Mouse (Mus musculus) ES-Bruce4 (cell line): ENCODE data around the gene Sult6b1. TPM values are rescaled to one million over a fixed set of nuclear protein-coding genes. Genes with fewer than 3 reads are reported as not detected.

ENCODE experiments used
- H3K27ac ChIP-seq: 2 replicates; pipeline ENCODE4 v1.5.1; 2012; ENCODE audit warnings: low read length, inconsistent platforms; ENCODE audit not compliant: insufficient read depth
- H3K27me3 ChIP-seq: 2 replicates; pipeline ENCODE4 v1.6.1; 2012; ENCODE audit warnings: mild to moderate bottlenecking, low read length, inconsistent platforms; ENCODE audit not compliant: control insufficient read depth, poor library complexity, insufficient read depth, severe bottlenecking
- H3K36me3 ChIP-seq: 2 replicates; pipeline ENCODE4 v1.6.1; 2012; ENCODE audit warnings: inconsistent platforms, mild to moderate bottlenecking, low read length, moderate library complexity; ENCODE audit not compliant: control insufficient read depth, poor library complexity, insufficient read depth, severe bottlenecking
- H3K4me1 ChIP-seq: one replicate; pipeline ENCODE4 v1.8.1; 2011; ENCODE audit warnings: low read length; ENCODE audit not compliant: control insufficient read depth, insufficient read depth
- H3K4me3 ChIP-seq: 2 replicates; pipeline ENCODE4 v1.5.1; 2011; ENCODE audit warnings: low read depth, mild to moderate bottlenecking, low read length
- H3K9ac ChIP-seq: 2 replicates; pipeline ENCODE4 v1.6.1; 2012; ENCODE audit warnings: low read depth, mild to moderate bottlenecking, inconsistent platforms; ENCODE audit not compliant: poor library complexity, severe bottlenecking
- H3K9me3 ChIP-seq: replicated peaks from 2 replicates; pipeline ENCODE4 v1.6.1; 2012; ENCODE audit warnings: mild to moderate bottlenecking, low read length, inconsistent platforms; ENCODE audit not compliant: control insufficient read depth, poor library complexity, insufficient read depth, severe bottlenecking
- CTCF ChIP-seq: IDR thresholded peaks from one replicate; pipeline ENCODE4 v1.8.1; 2011; ENCODE audit warnings: low read depth, low read length
- EP300 ChIP-seq: IDR thresholded peaks from 2 replicates; pipeline ENCODE4 v1.6.1; 2011; ENCODE audit warnings: low read depth, low read length; ENCODE audit not compliant: insufficient read depth
- POLR2A ChIP-seq: IDR thresholded peaks from one replicate; pipeline ENCODE4 v1.8.1; 2011; ENCODE audit warnings: low read length; ENCODE audit not compliant: insufficient read depth
- polyA plus RNA-seq: library from polyadenylated mRNA; stranded (reverse); fragments of >200 nt; gene quantifications from 2 replicates; pipeline ENCODE4 v1.2.4, GENCODE M21; 2011; ENCODE audit warnings: low read depth; ENCODE audit not compliant: missing spikeins, insufficient read depth, insufficient read length

Sult6b1 gene
- 6.8 and 7.8 TPM in 2 replicates for polyA plus RNA-seq

GRCm38 (mm10) chr17:78906892-78907291 lies at the start of gene Sult6b1:
TSS of gene Sult6b1 (minus strand) at chr17:78906992.
- Histone ChIP-seq H3K4me3 (no peak within 1 kb of the TSS), H3K9me3 (no peaks in the 10 kb centered on the region), H3K27me3 (no peaks in the 10 kb centered on the region), H3K9ac (no peak within 1 kb of the TSS), H3K4me1 (peaks cover 1% of the 10 kb centered on the region), H3K36me3 (no peaks in the 10 kb centered on the region), H3K27ac (no peak within 1 kb of the TSS)
- TF ChIP-seq EP300, result no peak
- no peak for TF ChIP-seq CTCF
- TF ChIP-seq POLR2A, result no peak

GRCm38 (mm10) chr17:78953240-78953639 lies 46.4 kb upstream of the Sult6b1 start:
- Histone ChIP-seq H3K9me3 (no peaks in the 10 kb centered on the region), H3K4me3 (no peak overlapping the region), H3K36me3 (peaks cover 17% of the 10 kb centered on the region), H3K27me3 (no peaks in the 10 kb centered on the region), H3K27ac (no peak overlapping the region), H3K9ac (no peak overlapping the region), H3K4me1 (no peaks in the 10 kb centered on the region)
- TF ChIP-seq POLR2A, result no peak
- TF ChIP-seq EP300, result no peak
- TF ChIP-seq CTCF, result no peak

GRCm38 (mm10) chr17:78952070-78952469 lies 45.3 kb upstream of the Sult6b1 start:
- H3K27me3 ChIP-seq, result no peaks in the 10 kb centered on the region
- no peak overlapping the region for H3K27ac ChIP-seq
- H3K36me3 ChIP-seq, result peaks cover 15% of the 10 kb centered on the region
- H3K9ac ChIP-seq, result no peak overlapping the region
- no peaks in the 10 kb centered on the region for H3K4me1 ChIP-seq
- H3K9me3 ChIP-seq, result no peaks in the 10 kb centered on the region
- no peak overlapping the region for H3K4me3 ChIP-seq
- no peak for TF ChIP-seq POLR2A
- TF ChIP-seq EP300, result no peak
- no peak for TF ChIP-seq CTCF

GRCm38 (mm10) chr17:78951225-78951624 lies 44.4 kb upstream of the Sult6b1 start:
- H3K9me3 ChIP-seq, result no peaks in the 10 kb centered on the region
- no peak overlapping the region for H3K4me3 ChIP-seq
- no peak overlapping the region for H3K27ac ChIP-seq
- H3K9ac ChIP-seq, result no peak overlapping the region
- no peaks in the 10 kb centered on the region for H3K27me3 ChIP-seq
- TF ChIP-seq POLR2A (no peak), EP300 (no peak), CTCF (no peak)
- no peaks in the 10 kb centered on the region for H3K4me1 ChIP-seq
- peaks cover 13% of the 10 kb centered on the region for H3K36me3 ChIP-seq

- Histone ChIP-seq H3K36me3 (peaks cover 3% of the 10 kb centered on the region), H3K9me3 (no peaks in the 10 kb centered on the region)
Measured at GRCm38 (mm10) chr17:78942579-78942978, 35.8 kb upstream of the Sult6b1 start.

GRCm38 (mm10) chr17:78938927-78939326 lies 32.1 kb upstream of the Sult6b1 start:
- Histone ChIP-seq H3K27me3 (no peaks in the 10 kb centered on the region), H3K9ac (no peak overlapping the region), H3K9me3 (no peaks in the 10 kb centered on the region), H3K36me3 (peaks cover 20% of the 10 kb centered on the region), H3K4me3 (no peak overlapping the region), H3K4me1 (no peaks in the 10 kb centered on the region), H3K27ac (no peak overlapping the region)
- TF ChIP-seq EP300 (no peak), POLR2A (no peak), CTCF (no peak)

More at GRCm38 (mm10) chr17:78942579-78942978, 35.8 kb upstream of the Sult6b1 start:
- no peak for TF ChIP-seq CTCF
- no peak for TF ChIP-seq POLR2A
- no peak for TF ChIP-seq EP300
- Histone ChIP-seq H3K27me3 (no peaks in the 10 kb centered on the region), H3K4me3 (no peak overlapping the region), H3K9ac (no peak overlapping the region), H3K4me1 (no peaks in the 10 kb centered on the region), H3K27ac (no peak overlapping the region)
